Mouse (Mus musculus) adrenal gland, adult 10 weeks (tissue): Measurements from ENCODE around the gene Plgrkt. TPM values are rescaled to one million over a fixed set of nuclear protein-coding genes. Genes with fewer than 3 reads are reported as not detected.

Experiments used
- polyA plus RNA-seq: library from polyadenylated mRNA; stranded (reverse); fragments of 350-450 nt; fragmentation: Illumina TruSeq; extraction: RNeasy Lipid Tissue Mini Kit (QIAGEN cat#74804); gene quantifications from one replicate; pipeline ENCODE4 v1.2.3, GENCODE M21; 2014; ENCODE audit warnings: low read depth, low replicate concordance

Gene Plgrkt
- 55.4 TPM for polyA plus RNA-seq

GRCm38 (mm10) chr19:29366969-29367622 is at the start of gene Plgrkt, which contains the start of gene Cd274:
TSS of gene Plgrkt (minus strand) at chr19:29367390.
TSS of gene Cd274 (plus strand) at chr19:29367455.

GRCm38 (mm10) chr19:29410619-29411018 is 43.4 kb upstream of the Plgrkt start, which contains the start of gene Pdcd1lg2:
TSS of gene Pdcd1lg2 (plus strand) at chr19:29410919.

GRCm38 (mm10) chr19:29334068-29334745 is 33.0 kb downstream of the Plgrkt start, which contains the start of gene Rln1:
TSS of gene Rln1 (minus strand) at chr19:29334670.

GRCm38 (mm10) chr19:29325053-29325851 is 41.9 kb downstream of the Plgrkt start, which contains the start of gene Insl6:
TSS of gene Insl6 (minus strand) at chr19:29325356.

Other genes starting within 250 kb of the Plgrkt start
- gene Jak2, start 115.6 kb downstream of the Plgrkt start, polyA plus RNA-seq: 66.1 TPM
- 1.3 TPM for gene Insl6, start 42.0 kb downstream of the Plgrkt start, polyA plus RNA-seq
- gene Rln1, start 32.7 kb downstream of the Plgrkt start, polyA plus RNA-seq: not detected
- gene Cd274, start 65 bp upstream of the Plgrkt start, polyA plus RNA-seq: 16.7 TPM
- gene Pdcd1lg2, start 43.5 kb upstream of the Plgrkt start, polyA plus RNA-seq: not detected
- 45.5 TPM for gene Ric1, start 154.9 kb upstream of the Plgrkt start, polyA plus RNA-seq